Mouse (Mus musculus) embryo, embryonic 11 days (tissue): Measurements from ENCODE around the gene Srsf7.
"Not testable (repeated sequence)": the region's sequence is repeated elsewhere in the genome, so short reads cannot be mapped to it uniquely, and the experiment has no call there.

Experiments used
- DNase-seq: peaks from one replicate; pipeline ENCODE4 v3.0.0-alpha.2; 2015

Gene Srsf7

GRCm38 (mm10) chr17:80193075-80193474 lies 14.0 kb downstream of the Srsf7 start:
- DNase-seq = peak; percentile 64

GRCm38 (mm10) chr17:80183615-80184014 lies 23.5 kb downstream of the Srsf7 start:
- no peak for DNase-seq

GRCm38 (mm10) chr17:80180468-80180867 lies 26.6 kb downstream of the Srsf7 start:
- DNase-seq = no peak

GRCm38 (mm10) chr17:80179959-80180358 lies 27.1 kb downstream of the Srsf7 start:
- DNase-seq = peak; percentile 81

GRCm38 (mm10) chr17:80178846-80179245 lies 28.3 kb downstream of the Srsf7 start:
- not testable (repeated sequence) for DNase-seq

GRCm38 (mm10) chr17:80175966-80176365 lies 31.1 kb downstream of the Srsf7 start:
- no peak for DNase-seq

- DNase-seq = no peak
These were observed 31.7 kb downstream of the Srsf7 start for GRCm38 (mm10) chr17:80175386-80175739.

GRCm38 (mm10) chr17:80174699-80175385 lies 32.3 kb downstream of the Srsf7 start:
- DNase-seq = peak; percentile 33

- no peak for DNase-seq
These were observed 33.0 kb downstream of the Srsf7 start for GRCm38 (mm10) chr17:80174146-80174545.

- no peak for DNase-seq
These were observed 33.4 kb downstream of the Srsf7 start for GRCm38 (mm10) chr17:80173708-80174107.

- no peak for DNase-seq
These were observed 34.3 kb downstream of the Srsf7 start for GRCm38 (mm10) chr17:80172761-80173160.

- no peak for DNase-seq
These were observed 35.2 kb downstream of the Srsf7 start for GRCm38 (mm10) chr17:80171948-80172347.

- no peak for DNase-seq
These were observed 36.2 kb downstream of the Srsf7 start for GRCm38 (mm10) chr17:80170951-80171350.

GRCm38 (mm10) chr17:80169792-80170191 lies 37.3 kb downstream of the Srsf7 start:
- no peak for DNase-seq

GRCm38 (mm10) chr17:80168425-80169182 lies 38.5 kb downstream of the Srsf7 start:
- DNase-seq = peak; percentile 73

GRCm38 (mm10) chr17:80167851-80168251 lies 39.3 kb downstream of the Srsf7 start:
- DNase-seq = no peak

GRCm38 (mm10) chr17:80167436-80167835 lies 39.7 kb downstream of the Srsf7 start:
- DNase-seq = no peak

- no peak for DNase-seq
These were observed 40.8 kb downstream of the Srsf7 start for GRCm38 (mm10) chr17:80166346-80166745.

GRCm38 (mm10) chr17:80165741-80166140 lies 41.4 kb downstream of the Srsf7 start:
- DNase-seq = no peak

GRCm38 (mm10) chr17:80163991-80164390 lies 43.1 kb downstream of the Srsf7 start:
- no peak for DNase-seq

GRCm38 (mm10) chr17:80160454-80160853 lies 46.7 kb downstream of the Srsf7 start:
- DNase-seq = no peak

- no peak for DNase-seq
These were observed 49.6 kb downstream of the Srsf7 start for GRCm38 (mm10) chr17:80157489-80157888.

- no peak for DNase-seq
These were observed 50.2 kb downstream of the Srsf7 start for GRCm38 (mm10) chr17:80156905-80157304.

- no peak for DNase-seq
These were observed 53.5 kb downstream of the Srsf7 start for GRCm38 (mm10) chr17:80153631-80154030.
